Mouse (Mus musculus) megakaryocyte-erythroid progenitor cell, adult 5-6 weeks (primary cell): Measurements from ENCODE around the gene Hoxb1. TPM values are rescaled to one million over a fixed set of nuclear protein-coding genes. Genes with fewer than 3 reads are reported as not detected.

Source experiments
- ATAC-seq: replicated peaks from 2 replicates; pipeline ENCODE4 v1.8.0; 2016; ENCODE audit warnings: mild to moderate bottlenecking, inconsistent platforms; ENCODE audit not compliant: severe bottlenecking, poor library complexity, low FRiP score, low TSS enrichment
- total RNA-seq, 2 experiments: library from RNA; stranded (forward) in 1 of 2; stranded (reverse) in 1 of 2; fragments of 200-1000, 215-1000 nt in 1 of 2; fragments of >200 nt in 1 of 2; fragmentation: Nextera tagmentation in 1 of 2; gene quantifications; 2 replicates each; pipeline ENCODE4 v1.2.3; 2014 to 2017

Hoxb1 gene
- total RNA-seq, 2 experiments from 2014 or later: not detected

DNA sequence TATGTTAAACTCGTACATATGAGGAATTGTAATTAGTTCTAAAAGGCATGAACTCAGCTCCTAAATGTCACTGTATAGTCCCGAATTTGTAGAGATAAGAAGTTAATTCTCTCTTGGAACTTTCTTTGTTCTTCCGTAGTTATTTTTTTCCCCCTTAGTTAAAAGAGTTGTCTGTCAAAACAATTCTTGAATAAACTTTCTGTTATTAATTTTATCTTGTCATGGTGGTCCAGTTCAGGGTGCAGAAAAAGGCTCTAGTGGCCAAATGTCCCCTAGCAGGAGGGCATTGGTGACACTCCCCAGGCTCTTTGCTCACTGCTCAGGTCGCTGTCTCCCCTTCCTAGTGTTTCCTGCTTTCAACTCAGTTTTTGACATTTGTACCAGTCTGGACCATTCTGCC lies 17.8 kb upstream of the Hoxb1 start:
- no peak for ATAC-seq

DNA sequence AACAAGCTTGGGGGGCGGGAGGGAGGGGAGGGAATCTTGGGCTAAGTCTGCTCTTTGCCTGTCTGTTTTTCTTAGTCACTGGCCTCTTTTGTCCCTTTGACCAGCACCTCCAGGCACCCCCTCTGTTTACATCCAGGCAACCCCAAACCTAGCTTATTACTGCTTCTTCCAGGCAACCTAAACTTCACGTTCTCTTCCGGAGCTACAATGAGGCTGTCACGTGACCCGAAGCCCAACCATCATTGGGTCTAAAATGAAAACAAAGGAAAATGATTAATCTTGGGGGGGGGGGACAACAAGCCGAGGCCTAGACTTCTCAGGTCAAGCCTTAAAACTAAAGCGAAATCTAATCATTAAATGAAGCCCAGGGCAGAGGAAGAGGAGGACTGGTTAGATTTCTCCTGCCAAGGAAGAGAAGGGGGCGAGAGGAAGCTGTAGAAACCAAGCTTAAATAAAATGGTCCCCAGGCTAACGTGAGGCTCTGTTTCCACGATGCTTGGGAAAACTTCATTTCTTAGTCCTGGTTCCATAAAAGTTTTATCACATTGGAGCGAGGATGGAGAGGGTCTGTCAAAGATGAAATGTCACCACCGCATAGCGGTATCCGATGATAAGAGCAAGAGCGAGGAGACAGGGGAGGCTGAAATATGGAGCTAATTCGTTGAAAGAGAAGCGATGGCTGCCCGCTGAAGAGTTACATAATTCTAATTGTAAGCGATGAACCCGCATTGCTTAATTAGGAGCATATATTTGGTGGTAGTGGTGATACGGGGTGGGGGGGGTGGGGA lies 17.2 kb upstream of the Hoxb1 start:
- no peak for ATAC-seq

DNA sequence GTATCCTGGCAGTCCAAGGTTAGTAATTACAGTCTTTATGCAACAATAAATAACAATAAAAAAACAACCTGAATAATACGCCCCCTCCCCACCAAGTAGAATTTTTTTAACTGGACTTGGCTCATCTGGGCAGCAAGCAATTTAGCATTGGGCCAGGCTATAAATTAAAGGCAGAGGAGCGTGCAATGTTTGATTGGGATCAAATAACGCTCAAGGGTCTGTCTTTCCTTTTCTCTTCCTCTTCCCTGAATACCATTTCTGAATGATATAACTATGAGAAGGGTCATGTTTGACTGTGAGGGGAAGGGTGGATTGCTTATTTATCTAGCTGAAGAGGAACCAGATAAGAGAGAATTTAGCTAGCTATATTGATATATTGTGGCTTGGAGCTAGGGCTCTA lies 16.6 kb upstream of the Hoxb1 start:
- no peak for ATAC-seq

DNA sequence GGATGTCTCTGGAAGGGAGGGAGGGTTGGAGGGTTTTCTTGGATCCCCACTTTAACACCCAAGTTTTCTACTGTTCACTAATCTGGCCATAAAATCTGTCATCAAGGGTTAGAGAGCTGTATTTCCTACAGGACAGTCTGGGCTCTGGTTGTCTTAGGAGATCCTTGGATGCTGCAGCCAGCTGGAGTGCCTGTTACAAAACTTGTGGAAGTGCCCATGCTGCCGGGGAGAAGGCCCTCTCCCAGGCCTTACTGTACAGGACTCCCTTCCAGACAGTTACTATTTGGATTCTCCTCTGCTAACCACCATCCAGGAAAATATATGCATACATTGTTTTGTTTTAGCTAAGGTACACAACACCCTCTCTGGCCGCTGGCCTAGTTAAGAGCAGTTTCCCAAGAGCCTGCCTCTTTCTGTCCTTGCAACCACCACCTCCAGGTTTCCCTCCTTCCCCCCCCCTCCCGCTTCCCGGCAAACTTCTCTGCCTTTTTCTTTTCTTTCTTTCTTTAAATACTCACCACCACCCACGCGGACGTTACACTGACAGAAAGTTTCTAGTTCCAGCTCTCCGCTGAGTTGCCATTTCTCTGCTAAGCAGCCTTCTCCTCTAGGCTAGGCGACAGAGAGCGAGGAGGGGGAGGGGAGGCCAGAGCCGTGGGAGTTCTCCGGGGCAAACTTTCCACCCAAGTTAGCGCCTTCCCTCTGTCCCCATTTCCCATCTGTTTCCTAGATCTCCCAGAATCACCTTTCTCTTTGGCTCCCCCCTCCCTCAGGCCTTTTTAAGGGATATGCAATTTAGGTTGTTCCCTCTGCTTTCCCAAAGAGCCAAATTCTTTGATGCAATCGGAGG lies 15.8 kb upstream of the Hoxb1 start:
- no peak for ATAC-seq

GRCm38 (mm10) chr11:96350341-96350624 lies 15.3 kb upstream of the Hoxb1 start, which contains the start of gene Hoxb2:
Hoxb2 (plus strand) TSS chr11:96350525.
- ATAC-seq: no peak

DNA sequence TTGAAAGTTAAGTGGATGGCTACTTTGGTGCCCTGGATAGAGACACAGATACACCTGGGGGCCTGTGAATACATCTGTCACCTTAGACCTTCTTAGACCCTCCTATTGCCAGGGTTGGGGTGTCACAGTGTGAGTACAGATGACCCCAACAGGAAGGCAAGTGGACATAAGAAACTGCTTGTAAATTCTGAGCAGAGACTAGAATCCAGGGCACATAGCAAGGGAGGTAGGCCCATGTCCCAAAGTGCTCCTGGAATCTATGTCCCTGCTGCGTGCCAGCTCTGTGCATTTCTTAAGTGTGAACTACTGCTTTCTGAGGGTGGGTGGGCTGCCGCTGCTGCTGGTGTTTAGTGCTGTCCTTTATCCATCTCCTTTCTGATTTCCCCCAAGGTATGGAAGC lies 14.8 kb upstream of the Hoxb1 start:
- no peak for ATAC-seq

GRCm38 (mm10) chr11:96351312-96351711 lies 14.2 kb upstream of the Hoxb1 start:
- no peak for ATAC-seq

DNA sequence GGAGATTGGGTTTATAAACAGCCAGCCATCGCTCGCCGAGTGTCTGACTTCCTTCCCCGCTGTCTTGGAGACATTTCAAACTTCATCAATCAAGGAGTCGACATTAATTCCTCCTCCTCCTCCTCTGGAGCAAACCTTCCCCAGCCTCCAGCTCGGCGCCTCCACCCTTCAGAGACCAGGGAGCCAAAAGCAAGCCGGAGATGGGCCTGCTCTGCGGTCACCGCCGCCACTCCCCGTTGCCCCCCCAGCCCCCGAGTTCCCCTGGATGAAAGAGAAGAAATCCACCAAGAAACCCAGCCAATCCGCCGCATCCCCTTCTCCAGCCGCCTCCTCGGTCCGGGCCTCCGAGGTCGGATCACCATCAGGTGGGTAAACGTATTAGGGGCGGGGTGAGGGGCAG lies 13.7 kb upstream of the Hoxb1 start:
- ATAC-seq: no peak

DNA sequence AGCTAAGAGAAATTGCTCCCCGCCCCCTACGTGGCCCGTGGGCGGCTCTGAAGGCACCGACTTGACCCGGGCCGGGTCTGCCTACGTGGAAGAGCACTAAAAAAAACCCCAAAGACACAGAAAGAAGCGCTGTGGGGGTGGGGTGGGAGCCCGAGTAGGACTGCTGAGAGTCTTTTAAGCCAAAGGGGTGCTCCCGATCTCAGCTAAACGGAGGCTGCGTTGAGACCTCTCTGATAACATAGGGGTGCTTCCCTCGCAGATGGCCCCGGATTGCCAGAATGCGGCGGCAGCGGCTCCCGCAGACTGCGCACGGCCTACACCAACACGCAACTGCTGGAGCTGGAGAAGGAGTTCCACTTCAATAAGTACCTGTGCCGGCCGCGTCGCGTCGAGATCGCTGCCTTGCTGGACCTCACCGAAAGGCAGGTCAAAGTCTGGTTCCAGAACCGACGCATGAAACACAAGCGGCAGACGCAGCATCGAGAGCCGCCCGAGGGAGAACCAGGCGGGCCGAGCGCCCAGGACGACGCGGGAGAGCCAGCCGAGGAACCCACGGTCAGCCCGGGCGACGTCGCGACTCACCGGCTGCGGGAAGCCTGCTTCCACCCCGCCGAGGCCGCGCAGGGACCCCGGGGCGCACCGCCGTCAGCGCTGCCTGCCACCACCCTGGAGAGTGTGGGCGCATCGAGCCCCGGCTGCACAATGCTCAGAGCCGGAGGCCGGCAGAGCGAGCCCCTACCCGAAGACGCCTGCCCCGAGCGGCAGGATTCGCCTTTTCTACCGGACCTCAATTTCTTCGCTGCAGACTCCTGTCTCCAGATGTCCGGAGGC lies 12.6 kb upstream of the Hoxb1 start:
- 0 out of 2 replicates have a peak, but pooled peaks have one; percentile 41 for ATAC-seq

DNA sequence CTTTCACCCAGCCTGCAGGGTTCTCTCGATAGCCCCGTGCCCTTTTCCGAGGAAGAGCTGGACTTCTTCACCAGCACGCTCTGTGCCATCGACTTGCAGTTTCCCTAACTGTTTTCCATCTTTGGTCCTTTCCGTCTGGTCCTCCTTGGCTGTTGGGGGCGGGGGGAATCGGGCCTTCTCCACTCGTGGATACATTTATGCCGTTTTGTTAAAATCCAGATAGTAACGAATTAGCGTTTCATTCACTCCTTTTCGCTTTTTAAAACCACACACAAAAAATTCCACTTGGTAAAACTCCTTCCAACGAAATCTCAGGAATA lies 12.1 kb upstream of the Hoxb1 start:
- no peak for ATAC-seq

GRCm38 (mm10) chr11:96353939-96354338 lies 11.6 kb upstream of the Hoxb1 start:
- ATAC-seq: no peak

- no peak for ATAC-seq
Measured at GRCm38 (mm10) chr11:96354376-96354775, 11.2 kb upstream of the Hoxb1 start.

DNA sequence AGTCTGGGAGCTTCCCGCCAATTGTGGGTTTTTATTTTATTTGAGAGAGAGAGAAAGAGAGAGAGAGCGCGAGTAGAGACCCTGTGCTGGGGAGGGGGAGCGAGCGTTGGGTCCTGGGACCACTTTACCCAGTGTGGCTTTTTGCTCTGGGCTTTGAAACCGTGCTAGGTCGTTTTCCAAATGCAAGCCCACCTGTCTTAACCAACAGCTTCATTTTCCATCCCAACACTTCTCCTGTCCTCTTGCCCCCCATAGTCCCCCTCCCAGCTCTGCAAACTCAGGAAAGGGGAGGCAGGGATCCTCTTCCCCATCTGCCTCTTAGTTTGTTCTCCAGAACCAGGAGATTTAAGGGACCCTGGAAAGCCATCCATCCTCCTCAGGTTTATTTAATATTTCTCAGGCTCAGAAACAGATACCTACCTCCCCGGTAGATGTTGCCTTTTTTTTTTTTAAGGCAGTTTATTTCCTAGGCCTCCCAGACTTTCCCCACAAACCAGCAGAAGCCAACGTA lies 10.7 kb upstream of the Hoxb1 start:
- ATAC-seq: no peak

GRCm38 (mm10) chr11:96363807-96364206 lies 1.7 kb upstream of the Hoxb1 start:
- no peak for ATAC-seq

DNA sequence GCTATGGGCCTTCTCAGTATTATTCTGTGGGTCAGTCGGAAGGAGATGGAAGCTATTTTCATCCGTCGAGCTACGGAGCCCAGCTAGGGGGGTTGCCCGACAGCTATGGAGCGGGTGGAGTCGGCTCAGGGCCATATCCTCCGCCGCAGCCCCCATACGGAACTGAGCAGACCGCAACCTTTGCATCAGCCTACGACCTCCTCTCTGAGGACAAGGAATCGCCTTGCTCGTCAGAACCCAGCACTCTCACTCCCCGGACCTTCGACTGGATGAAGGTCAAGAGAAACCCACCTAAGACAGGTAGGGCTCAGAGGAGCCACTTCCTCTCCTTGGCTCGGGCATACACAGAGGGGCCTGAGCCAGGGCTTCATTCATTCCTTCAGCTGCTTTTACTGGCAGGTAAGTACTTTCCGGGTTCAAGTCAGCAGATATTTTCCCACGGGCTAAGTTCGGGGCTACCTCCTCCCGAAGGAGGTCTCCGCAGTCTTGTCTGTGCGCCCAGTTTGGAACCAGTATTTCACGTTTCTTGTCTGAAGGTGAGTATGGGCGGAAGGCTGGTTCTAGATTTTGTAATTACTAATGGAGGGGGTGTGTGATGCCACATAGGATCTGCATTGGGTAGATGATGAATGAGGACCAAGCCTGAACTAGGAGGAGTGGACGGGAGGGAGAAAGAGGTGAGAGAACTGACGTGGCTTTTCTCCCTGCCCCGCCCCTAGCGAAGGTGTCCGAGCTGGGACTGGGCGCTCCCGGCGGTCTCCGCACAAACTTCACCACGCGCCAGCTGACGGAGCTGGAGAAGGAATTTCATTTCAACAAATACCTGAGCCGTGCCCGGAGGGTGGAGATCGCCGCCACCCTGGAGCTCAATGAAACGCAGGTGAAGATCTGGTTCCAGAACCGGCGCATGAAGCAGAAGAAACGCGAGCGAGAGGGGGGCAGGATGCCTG lies 815 bp downstream of the Hoxb1 start:
- no peak for ATAC-seq

DNA sequence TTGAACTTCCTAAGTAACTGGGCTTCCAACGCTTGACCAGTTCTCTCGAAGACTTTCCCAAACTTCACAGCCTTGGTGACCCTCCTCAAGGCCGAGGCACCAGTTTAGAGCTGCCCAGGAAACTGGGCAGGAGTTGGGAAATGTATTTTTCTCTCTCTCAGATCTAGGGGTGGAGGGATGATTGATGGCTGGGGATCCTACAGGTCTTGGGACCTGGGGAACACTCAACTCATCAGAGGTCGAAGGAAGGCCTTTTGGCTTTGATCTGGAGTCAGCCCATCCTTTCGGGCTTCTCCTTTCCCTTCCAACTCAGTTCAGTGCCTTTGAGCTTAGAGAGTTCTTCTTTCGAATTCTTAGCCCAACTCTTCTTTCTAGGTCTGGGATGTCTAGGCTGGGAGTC lies 1.6 kb downstream of the Hoxb1 start:
- ATAC-seq: no peak

DNA sequence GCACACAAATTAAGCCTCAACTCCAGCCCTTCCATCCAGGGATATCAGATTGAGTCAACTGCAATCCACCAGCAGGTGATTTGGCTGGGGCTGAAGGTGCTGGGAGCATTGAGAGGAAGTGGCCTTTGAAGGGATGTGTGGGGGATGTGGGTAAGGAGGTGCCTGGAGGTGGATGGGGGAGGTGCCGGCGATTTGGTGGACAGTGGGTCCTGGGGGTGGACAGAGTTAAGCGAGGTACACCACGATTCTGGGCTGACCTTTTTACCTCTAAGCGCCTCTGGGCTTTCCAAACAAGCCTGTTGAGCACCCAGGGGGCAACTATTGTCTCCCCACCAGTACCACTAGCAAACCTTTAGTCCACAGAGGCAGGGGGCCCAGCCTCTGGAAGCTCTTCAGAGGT lies 3.1 kb downstream of the Hoxb1 start:
- no peak for ATAC-seq

DNA sequence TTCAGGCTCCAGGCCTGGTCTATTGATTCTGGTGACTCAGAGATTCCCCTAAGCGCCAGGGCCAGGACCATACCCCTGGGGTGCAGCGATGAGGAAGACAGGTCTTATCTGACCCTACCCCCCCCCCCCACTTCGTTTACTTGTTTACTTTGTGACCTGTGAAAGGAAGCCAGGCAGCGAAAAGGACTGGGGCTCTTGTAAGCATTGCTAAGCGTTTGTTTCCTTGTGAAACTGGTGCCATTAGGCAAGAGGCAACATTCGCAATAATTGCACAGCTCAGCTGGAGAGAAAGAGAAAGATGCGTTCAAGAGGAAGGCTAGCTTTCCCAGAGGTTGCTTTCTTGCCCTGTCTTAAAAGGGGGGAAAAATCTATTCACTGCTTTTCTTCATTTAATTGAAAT lies 3.6 kb downstream of the Hoxb1 start:
- ATAC-seq: no peak

- no peak for ATAC-seq
Measured at GRCm38 (mm10) chr11:96371726-96372125, 6.2 kb downstream of the Hoxb1 start.
